Mouse (Mus musculus): ENCODE measurements around the gene Defb35. TPM values are rescaled to one million over a fixed set of nuclear protein-coding genes. Genes with fewer than 3 reads are reported as not detected.

Defb35 gene
- total RNA-seq, 1 experiment from 2014 or later: not detected

Other genes with a start within 250 kb of the Defb35 start
- gene AY761184, start 234.7 kb upstream of the Defb35 start, total RNA-seq (2017): not detected in 2 replicates
- gene Defa24, start 203.9 kb upstream of the Defb35 start, total RNA-seq (2017): not detected in 2 replicates
- gene Defb50, start 114.8 kb upstream of the Defb35 start, total RNA-seq (2017): not detected in 2 replicates
- not detected in 2 replicates for gene Defb2, start 98.4 kb upstream of the Defb35 start, total RNA-seq (2017)
- not detected in 2 replicates for gene Defb10, start 79.5 kb upstream of the Defb35 start, total RNA-seq (2017)
- not detected in 2 replicates for gene Defb9, start 52.9 kb upstream of the Defb35 start, total RNA-seq (2017)
- not detected in 2 replicates for gene Defb11, start 31.9 kb upstream of the Defb35 start, total RNA-seq (2017)
- gene Defb15, start 5.6 kb upstream of the Defb35 start, total RNA-seq (2017): not detected in 2 replicates
- not detected in 2 replicates for gene Defb13, start 8.4 kb downstream of the Defb35 start, total RNA-seq (2017)
- not detected in 2 replicates for gene Fam90a1a, start 20.4 kb downstream of the Defb35 start, total RNA-seq (2017)
- not detected in 2 replicates for gene Ccdc70, start 31.4 kb downstream of the Defb35 start, total RNA-seq (2017)
- gene Atp7b, start 122.0 kb downstream of the Defb35 start, total RNA-seq (2017): 1.4 and 3.9 TPM in 2 replicates
- 11.9 and 17.9 TPM in 2 replicates for gene Alg11, start 122.4 kb downstream of the Defb35 start, total RNA-seq (2017)
- not detected in 2 replicates for gene Nek5, start 186.7 kb downstream of the Defb35 start, total RNA-seq (2017)
- gene Nek3, start 228.1 kb downstream of the Defb35 start, total RNA-seq (2017): 3.7 and 5.1 TPM in 2 replicates
- 40.8 and 50.3 TPM in 2 replicates for gene Ckap2, start 247.5 kb downstream of the Defb35 start, total RNA-seq (2017)

All from hematopoietic stem cell, adult 5-6 weeks (primary cell).